Mouse (Mus musculus) heart, adult 2 months (tissue): ENCODE measurements around the gene Maff. TPM values are rescaled to one million over a fixed set of nuclear protein-coding genes. Genes with fewer than 3 reads are reported as not detected.

Experiments
- DNase-seq, 2 experiments: peaks; one replicate each; pipeline ENCODE4 v3.0.0; 2021
- H3K27ac ChIP-seq: fragments of 200-600 bp; 2 replicates; pipeline ENCODE4 v1.8.1; 2022
- H3K27me3 ChIP-seq: fragments of 200-500 bp; 2 replicates; pipeline ENCODE4 v1.6.1; 2012; ENCODE audit warnings: mild to moderate bottlenecking, low read length, inconsistent platforms, mixed read lengths; ENCODE audit not compliant: control insufficient read depth, insufficient read depth
- H3K36me3 ChIP-seq: fragments of 200-500 bp; 2 replicates; pipeline ENCODE4 v1.6.1; 2012; ENCODE audit warnings: low read length, inconsistent platforms; ENCODE audit not compliant: control insufficient read depth, insufficient read depth
- H3K4me1 ChIP-seq: fragments of 200-500 bp; 2 replicates; pipeline ENCODE4 v1.6.1; 2011; ENCODE audit warnings: low read length; ENCODE audit not compliant: control insufficient read depth, insufficient read depth
- H3K4me3 ChIP-seq: fragments of 200-600 bp; 2 replicates; pipeline ENCODE4 v1.8.1; 2022
- H3K79me2 ChIP-seq: fragments of 200-500 bp; replicated peaks from 2 replicates; pipeline ENCODE4 v1.6.1; 2012; ENCODE audit warnings: mild to moderate bottlenecking, inconsistent platforms, low read length, moderate library complexity, mixed read lengths; ENCODE audit not compliant: control insufficient read depth, insufficient read depth
- H3K9ac ChIP-seq: fragments of 200-500 bp; 2 replicates; pipeline ENCODE4 v1.6.1; 2012; ENCODE audit warnings: low read depth, mild to moderate bottlenecking, control low read depth, inconsistent platforms, low read length, mixed read lengths
- CTCF ChIP-seq: fragments of 200-600 bp; IDR thresholded peaks from 2 replicates; pipeline ENCODE4 v1.8.1; 2022; ENCODE audit warnings: antibody characterized with exemption, mild to moderate bottlenecking, moderate library complexity
- EP300 ChIP-seq: fragments of 200-500 bp; IDR thresholded peaks from 2 replicates; pipeline ENCODE4 v1.6.1; 2011; ENCODE audit warnings: low read depth, low read length, control low read depth; ENCODE audit not compliant: insufficient read depth
- POLR2A ChIP-seq: fragments of 200-500 bp; IDR thresholded peaks from 2 replicates; pipeline ENCODE4 v1.6.1; 2011; ENCODE audit warnings: mild to moderate bottlenecking, low read depth, low read length, control low read depth; ENCODE audit not compliant: insufficient read depth
- WGBS: fragments of 180-500 bp; shearing (Covaris S2); methylation state at CpG from one replicate; pipeline ENCODE4 v1.1.7; 2018; 5-methylcytosine and 5-hydroxymethylcytosine counted together
- intact Hi-C: fragments of 180-260 bp; cut with DNase I; formaldehyde crosslinking; loops from one replicate; pipeline ENCODE4 v1.15.1; 2025
- polyA plus RNA-seq: library from polyadenylated mRNA; depleted of rRNA; stranded (reverse); fragments of >200 nt; gene quantifications from 2 replicates; pipeline ENCODE4 v1.2.3, GENCODE M21; 2012
- total RNA-seq, 2 experiments: library from RNA; stranded (reverse); gene quantifications; 2 replicates each; pipeline ENCODE4 v1.2.3; 2021

Gene Maff
- total and polyA plus RNA-seq, 3 experiments = 4.3 to 13.7 (median 9.3) TPM

- Histone ChIP-seq H3K9ac (no peak overlapping the region), H3K36me3 (no peaks in the 10 kb centered on the region), H3K4me1 (no peaks in the 10 kb centered on the region), H3K79me2 (no peaks in the 10 kb centered on the region), H3K27me3 (no peaks in the 10 kb centered on the region), H3K4me3 (no peak overlapping the region), H3K27ac (no peak overlapping the region)
- intact Hi-C loops = no loop called here
- no peak for DNase-seq
- TF ChIP-seq POLR2A = no peak
- no peak for TF ChIP-seq EP300
- TF ChIP-seq CTCF = no peak
- WGBS = 66% methylated on average over 4 of the region's 4 CpGs
Measured at GRCm38 (mm10) chr15:79307861-79308260, 38.6 kb upstream of the Maff start.

GRCm38 (mm10) chr15:79313848-79314369 lies 32.5 kb upstream of the Maff start:
- DNase-seq = no peak
- intact Hi-C loops = no loop called here
- Histone ChIP-seq H3K27me3 (no peaks in the 10 kb centered on the region), H3K36me3 (no peaks in the 10 kb centered on the region), H3K4me1 (no peaks in the 10 kb centered on the region), H3K27ac (no peak overlapping the region), H3K79me2 (no peaks in the 10 kb centered on the region), H3K9ac (no peak overlapping the region), H3K4me3 (no peak overlapping the region)
- 68% methylated on average over 8 of the region's 8 CpGs for WGBS
- TF ChIP-seq CTCF (no peak), POLR2A (no peak), EP300 (no peak)

GRCm38 (mm10) chr15:79321733-79322190 lies 24.7 kb upstream of the Maff start:
- Histone ChIP-seq H3K27me3 (no peaks in the 10 kb centered on the region), H3K27ac (no peak overlapping the region; the same call in 1 of the 2 replicates), H3K4me1 (peaks cover 16% of the 10 kb centered on the region), H3K79me2 (no peaks in the 10 kb centered on the region), H3K4me3 (no peak overlapping the region), H3K36me3 (no peaks in the 10 kb centered on the region), H3K9ac (no peak overlapping the region)
- 55% methylated on average over 5 of the region's 5 CpGs for WGBS
- no peak for DNase-seq
- TF ChIP-seq EP300 (no peak), CTCF (no peak), POLR2A (no peak)
- intact Hi-C loops = loop anchor here (5.0 kb wide), 3 partner anchors 36 to 56 kb away; no protein-coding TSS in a partner anchor

- Histone ChIP-seq H3K4me1 (peaks cover 20% of the 10 kb centered on the region), H3K79me2 (no peaks in the 10 kb centered on the region), H3K36me3 (no peaks in the 10 kb centered on the region), H3K4me3 (no peak overlapping the region), H3K27ac (peak overlapping the region; percentile 79), H3K9ac (peak overlapping the region; percentile 39; the same call in 1 of the 2 replicates), H3K27me3 (no peaks in the 10 kb centered on the region)
- no peak for TF ChIP-seq EP300
- no peak for TF ChIP-seq CTCF
- TF ChIP-seq POLR2A = no peak
- DNase-seq = no peak
- WGBS = 47% methylated on average over 11 of the region's 11 CpGs
- intact Hi-C loops = loop anchor here (5.0 kb wide), 3 partner anchors 35 to 55 kb away; no protein-coding TSS in a partner anchor
Measured at GRCm38 (mm10) chr15:79322281-79322990, 24.0 kb upstream of the Maff start.

GRCm38 (mm10) chr15:79322991-79323790 lies 23.2 kb upstream of the Maff start:
- Histone ChIP-seq H3K27ac (peak overlapping the region; percentile 79), H3K9ac (peak overlapping the region; percentile 39; the same call in 1 of the 2 replicates), H3K4me3 (no peak overlapping the region), H3K27me3 (no peaks in the 10 kb centered on the region), H3K36me3 (no peaks in the 10 kb centered on the region), H3K79me2 (no peaks in the 10 kb centered on the region), H3K4me1 (peaks cover 21% of the 10 kb centered on the region)
- WGBS = 50% methylated on average over 6 of the region's 6 CpGs
- peak; percentile 82 to 90 for DNase-seq
- intact Hi-C loops = loop anchor here (5.0 kb wide), 3 partner anchors 34 to 54 kb away; no protein-coding TSS in a partner anchor
- 0 out of 2 replicates have a peak, but pooled peaks have one; percentile 40 for TF ChIP-seq POLR2A
- no peak for TF ChIP-seq CTCF
- peak; percentile 96 for TF ChIP-seq EP300
